Mouse (Mus musculus) erythroblast, embryonic 14.5 days (primary cell): ENCODE results near the gene Dpp6.

Experiments
- GATA1 ChIP-seq: IDR thresholded peaks from 2 replicates; pipeline ENCODE4 v1.6.1; 2012; ENCODE audit warnings: low read length, inconsistent platforms, mixed read lengths
- TAL1 ChIP-seq: IDR thresholded peaks from 3 replicates; pipeline ENCODE4 v1.6.1; 2012; ENCODE audit warnings: low read length, inconsistent platforms, mixed read lengths

DNA sequence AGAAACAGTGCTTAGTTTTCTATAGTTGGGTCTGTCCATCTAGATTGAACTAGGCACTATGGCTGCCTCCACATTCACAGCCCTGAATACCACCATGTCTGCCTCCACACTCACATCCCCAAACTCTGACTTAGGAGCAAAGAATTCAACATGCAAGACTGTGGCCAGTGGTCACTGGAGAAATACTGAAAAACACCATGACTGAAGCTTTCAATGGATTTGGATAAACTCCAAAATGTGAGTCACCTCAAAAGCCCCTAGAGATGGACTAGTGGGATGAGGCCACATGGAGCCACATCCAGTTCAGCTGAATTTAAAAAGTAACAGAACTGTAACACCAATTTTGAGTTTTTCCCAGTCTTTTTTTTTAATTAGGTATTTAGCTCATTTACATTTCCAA, 616.6 kb downstream of the Dpp6 start:
- TF ChIP-seq GATA1 (no peak), TAL1 (no peak)
